Mouse (Mus musculus) left cerebral cortex, postnatal 14 days (tissue): ENCODE measurements around the gene Alg9. TPM values are rescaled to one million over a fixed set of nuclear protein-coding genes. Genes with fewer than 3 reads are reported as not detected.
A peak's percentile ranks its signal among the peaks of the same experiment; 100 is the strongest.

Experiments
- DNase-seq, 2 experiments: peaks; one replicate each; pipeline ENCODE4 v3.0.0; 2021 to 2022; ENCODE audit warnings: low spot score in 2 of 2, mixed read lengths in 1 of 2
- intact Hi-C: fragments of 180-260 bp; cut with DNase I; formaldehyde crosslinking; loops from one replicate; pipeline ENCODE4 v1.15.1; 2025
- long read RNA-seq, 2 experiments: library from polyadenylated mRNA; stranded (forward); transcript quantifications; one replicate each; pipeline ENCODE4 v2.0.0; 2021
- total RNA-seq, 2 experiments: library from RNA; stranded (reverse); gene quantifications; 2 replicates each; pipeline ENCODE4 v1.2.3; 2021

The Alg9 gene
- 10 to 100 TPM; 28.8 to 29.9 TPM for total RNA-seq
- long read RNA-seq, experiment 1, transcript Alg9-201 (15 exons, 2,873 nt): major isoform, 15 of 34 reads
- long read RNA-seq, experiment 1, partial matches to known transcripts: 5 of 34 reads
- long read RNA-seq, experiment 1, other reads (novel, unspliced or antisense): 11 of 34 reads
- long read RNA-seq, experiment 2, transcript Alg9-201 (15 exons, 2,873 nt): major isoform, 12 of 25 reads
- long read RNA-seq, experiment 2, partial matches to known transcripts: 0 of 25 reads
- long read RNA-seq, experiment 2, other reads (novel, unspliced or antisense): 9 of 25 reads

DNA sequence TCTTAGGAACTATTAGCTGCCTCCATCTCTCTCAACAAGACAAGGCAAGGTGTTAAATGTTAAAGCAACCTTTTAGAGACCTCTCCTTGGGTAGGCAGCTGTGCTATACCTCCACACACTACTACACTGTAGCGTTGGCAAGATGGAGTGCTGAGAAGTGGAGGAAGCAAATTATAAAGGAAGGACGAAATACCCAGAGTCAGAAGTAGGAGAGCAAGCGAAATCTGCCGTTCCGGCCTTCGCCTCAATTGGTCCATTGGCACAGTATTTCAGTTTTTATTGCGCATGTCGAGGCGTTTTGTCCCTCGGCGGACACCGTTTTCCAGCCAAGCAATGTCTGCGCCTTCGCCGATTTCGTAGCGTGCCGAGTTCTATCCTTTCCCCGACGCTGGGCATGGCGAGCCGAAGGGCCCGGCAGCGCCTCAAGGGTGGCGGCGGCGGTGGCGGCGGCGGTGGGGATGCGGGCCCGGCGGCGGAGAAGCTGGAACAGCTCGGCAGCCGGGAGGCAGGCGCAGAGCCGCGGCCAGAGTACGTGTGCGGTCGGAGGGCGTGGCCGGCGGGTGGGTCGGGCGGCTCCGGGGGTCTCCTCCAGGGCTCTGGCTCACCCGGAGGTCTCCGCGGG lies at the start of gene Alg9, which contains the start of gene 1110032A03Rik:
TSS of gene Alg9 (plus strand) at position 29 of the 622 bp plus-strand sequence.
TSS of gene 1110032A03Rik (minus strand) at position 530 of the 622 bp plus-strand sequence.
- intact Hi-C loops: no loop called here
- DNase-seq: peak; percentile 86 to 91

GRCm38 (mm10) chr9:50725921-50726590 lies 48.8 kb upstream of the Alg9 start:
- intact Hi-C loops: no loop called here
- DNase-seq: no peak

- intact Hi-C loops: no loop called here
These were observed 47.5 kb upstream of the Alg9 start for GRCm38 (mm10) chr9:50727171-50727924.

GRCm38 (mm10) chr9:50727925-50728651 lies 46.7 kb upstream of the Alg9 start:
- intact Hi-C loops: no loop called here
- peak; percentile 91 to 96 for DNase-seq

More at GRCm38 (mm10) chr9:50727171-50727924, 47.5 kb upstream of the Alg9 start:
- peak; percentile 72 to 73 for DNase-seq

DNA sequence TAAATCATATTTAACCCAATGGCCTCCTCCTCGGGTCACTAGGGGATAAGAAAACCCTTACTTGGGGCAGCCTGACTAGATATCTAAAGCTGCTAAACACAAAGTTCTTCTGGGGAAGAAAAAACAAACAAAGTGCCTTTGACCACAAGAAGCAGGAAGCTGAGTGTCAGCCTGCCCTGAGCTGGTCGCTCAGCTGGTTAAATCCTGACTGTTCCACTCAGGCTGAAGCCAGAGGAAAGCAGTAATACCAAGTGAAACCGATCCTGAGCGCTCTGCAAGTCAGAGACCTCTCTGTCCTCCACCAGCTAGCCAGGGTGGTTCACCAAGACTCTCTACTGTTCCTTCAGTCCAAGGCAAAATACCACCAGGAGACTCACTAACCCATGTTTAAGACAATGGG lies 45.2 kb upstream of the Alg9 start:
- intact Hi-C loops: no loop called here

GRCm38 (mm10) chr9:50732560-50732959 lies 42.3 kb upstream of the Alg9 start:
- intact Hi-C loops: loop anchor here (5.0 kb wide), 1 partner anchor 35 kb away; no protein-coding TSS in a partner anchor
- no peak for DNase-seq

More for the DNA sequence above, 45.2 kb upstream of the Alg9 start:
- DNase-seq: no peak

- intact Hi-C loops: loop anchor here (5.0 kb wide), 1 partner anchor 38 kb away; no protein-coding TSS in a partner anchor
- peak in 1 of 2 experiments; percentile 61 for DNase-seq
These were observed 39.8 kb upstream of the Alg9 start for GRCm38 (mm10) chr9:50734989-50735388.

DNA sequence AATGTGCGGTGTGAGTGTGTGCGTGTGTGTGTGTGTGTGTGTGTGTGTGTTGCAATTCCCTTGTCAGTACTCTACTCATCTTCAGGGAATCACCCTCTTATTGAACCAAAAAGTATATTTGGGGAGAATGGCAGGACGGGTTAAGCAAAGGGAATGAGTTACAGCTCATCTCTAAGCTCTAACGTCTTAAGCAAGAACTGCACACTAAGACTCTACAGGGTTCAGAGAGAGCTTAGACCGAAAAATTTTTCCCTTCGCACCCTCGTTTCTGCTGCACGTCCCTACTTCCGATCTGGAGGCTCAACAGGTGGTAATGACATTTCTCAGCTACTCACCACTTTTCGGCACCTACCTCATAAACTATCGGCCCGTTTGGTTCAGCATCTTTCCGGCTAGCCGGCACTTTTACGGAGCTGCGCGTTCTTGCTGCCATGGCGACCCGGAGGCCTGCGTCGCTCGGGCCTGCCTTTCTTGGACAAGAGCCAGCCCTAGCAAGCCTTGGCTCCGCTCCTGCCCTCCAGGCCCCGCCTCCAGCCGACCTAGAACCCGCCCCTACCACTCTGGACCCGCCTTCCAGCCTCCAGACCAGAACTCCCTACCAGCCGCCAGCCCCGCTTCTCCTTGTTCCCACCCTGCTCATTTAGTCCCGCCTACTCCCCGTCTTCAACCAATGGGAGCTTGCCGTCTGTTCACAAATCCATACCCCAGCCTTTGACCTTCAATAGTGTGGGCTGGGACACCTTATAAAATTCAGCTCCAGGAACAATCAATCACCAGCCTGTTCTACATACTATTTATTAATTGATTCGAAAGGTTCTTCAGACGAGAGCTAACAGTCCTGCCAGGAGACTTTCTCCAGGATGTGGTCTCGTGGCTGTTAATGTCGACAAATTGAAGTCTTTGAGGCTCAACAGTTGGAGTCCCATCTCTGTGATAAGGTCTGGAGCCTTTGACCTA lies 35.6 kb upstream of the Alg9 start, which contains the start of gene Dixdc1:
TSS of gene Dixdc1 (minus strand) at position 604 of the 957 bp plus-strand sequence.
- intact Hi-C loops: no loop called here
- DNase-seq: peak; percentile 90 to 93

DNA sequence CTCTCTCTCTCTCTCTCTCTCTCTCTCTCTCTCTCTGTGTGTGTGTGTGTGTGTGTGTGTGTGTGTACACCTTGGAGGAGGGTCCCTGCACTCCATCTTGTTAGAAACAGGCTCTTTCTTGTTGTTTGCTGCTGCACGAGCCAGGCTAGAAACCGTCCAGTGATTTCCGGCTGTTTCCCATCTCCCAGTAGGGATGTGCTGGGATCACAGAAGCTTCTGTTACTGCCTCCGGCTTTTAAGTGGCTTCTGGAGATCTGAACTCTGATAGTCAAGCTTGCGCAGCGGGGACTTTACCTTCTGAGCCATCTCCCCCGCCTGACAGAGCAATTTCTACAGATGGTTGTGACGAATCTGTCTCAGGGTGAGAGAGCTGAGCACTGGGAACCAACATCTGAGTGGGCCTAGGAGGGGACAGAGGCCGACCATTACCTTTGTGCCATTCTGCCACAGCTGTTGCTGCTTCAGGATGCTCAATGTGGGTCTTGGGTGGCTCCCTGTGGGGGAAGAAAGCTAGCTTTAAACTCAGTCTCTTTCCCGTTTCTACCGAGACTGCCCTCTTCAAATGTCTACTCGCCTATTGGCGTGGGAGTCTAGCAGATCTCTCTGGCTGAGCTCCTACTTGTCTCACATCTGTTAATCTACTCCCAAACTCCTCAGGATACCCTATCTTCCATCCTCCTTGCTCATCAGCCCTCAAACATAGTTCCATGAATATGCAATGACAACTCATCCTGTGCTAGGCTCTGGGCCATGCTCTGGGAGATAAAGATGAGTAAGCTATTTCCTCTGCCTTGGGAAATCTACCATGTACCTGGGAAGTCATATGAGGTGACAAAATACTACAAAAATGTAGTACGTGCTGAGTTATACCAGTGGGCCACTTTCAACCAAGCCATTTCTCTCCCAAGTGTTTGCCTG lies 33.7 kb upstream of the Alg9 start:
- DNase-seq: no peak
- intact Hi-C loops: no loop called here

DNA sequence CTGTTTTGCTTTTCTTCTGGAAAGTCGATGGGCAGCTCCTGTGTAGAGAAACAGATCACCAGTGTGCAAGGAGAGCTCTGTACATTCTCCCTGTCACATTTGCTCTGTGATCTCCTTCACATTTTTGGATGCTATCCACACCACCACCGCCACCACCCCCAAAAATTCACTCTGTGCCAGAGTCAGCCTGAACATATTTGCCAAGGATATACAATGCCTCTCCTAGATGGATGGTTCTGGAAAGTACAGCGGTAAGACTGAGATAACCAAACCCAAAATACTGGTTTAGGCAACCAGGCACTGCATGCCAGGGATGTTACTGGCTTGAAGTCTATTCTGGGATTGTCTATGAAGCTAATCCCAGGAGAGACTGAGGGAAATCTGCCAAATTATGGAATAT lies 32.6 kb upstream of the Alg9 start:
- intact Hi-C loops: no loop called here
- no peak for DNase-seq

- intact Hi-C loops: no loop called here
- DNase-seq: no peak
These were observed 32.1 kb upstream of the Alg9 start for GRCm38 (mm10) chr9:50742744-50743143.

- no peak for DNase-seq
- intact Hi-C loops: no loop called here
These were observed 29.0 kb upstream of the Alg9 start for GRCm38 (mm10) chr9:50745806-50746205.

DNA sequence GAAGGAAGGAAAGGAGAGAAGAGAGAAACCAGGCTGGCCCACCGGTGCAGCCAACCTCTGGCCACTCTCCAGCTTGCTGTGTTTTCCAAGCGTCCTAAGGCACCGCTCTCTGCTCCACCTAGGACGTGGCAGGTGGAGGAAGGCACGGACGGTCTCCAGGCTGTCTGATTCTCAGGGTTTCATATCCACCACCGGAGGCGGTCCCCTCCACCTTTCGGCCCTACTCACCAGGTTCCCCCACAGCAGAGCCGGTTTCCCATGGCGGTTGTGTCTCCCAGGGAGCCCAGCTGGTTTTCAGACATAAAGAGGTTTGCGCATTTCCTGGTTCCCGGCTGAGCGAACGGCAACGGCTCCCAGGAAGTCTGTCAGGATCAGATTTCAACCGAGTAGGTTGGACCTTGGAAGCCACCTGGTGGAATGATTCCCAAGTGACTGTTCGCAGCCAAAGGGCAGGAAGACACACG lies 28.6 kb upstream of the Alg9 start, which contains the start of gene 2310030G06Rik:
TSS of gene 2310030G06Rik (minus strand) at position 323 of the 464 bp plus-strand sequence.
- DNase-seq: no peak
- intact Hi-C loops: no loop called here

GRCm38 (mm10) chr9:50750706-50751105 lies 24.1 kb upstream of the Alg9 start:
- intact Hi-C loops: loop anchor here (5.0 kb wide), 1 partner anchor 53 kb away; no protein-coding TSS in a partner anchor
- no peak for DNase-seq

GRCm38 (mm10) chr9:50751323-50751722 lies 23.5 kb upstream of the Alg9 start, which contains the start of gene Cryab:
Gene Cryab (plus strand): TSS chr9:50751325.
- intact Hi-C loops: loop anchor here (5.0 kb wide), 1 partner anchor 54 kb away; no protein-coding TSS in a partner anchor
- no peak for DNase-seq

GRCm38 (mm10) chr9:50752054-50752602 lies 22.7 kb upstream of the Alg9 start, which contains the start of gene Hspb2:
Gene Hspb2 (minus strand): TSS chr9:50752354.
- no peak for DNase-seq
- intact Hi-C loops: loop anchor here (5.0 kb wide), 1 partner anchor 55 kb away; no protein-coding TSS in a partner anchor
